In genomic region chr4:84672181-84672791, GRCm38 (mm10) we compare ENCODE assay signal across 11 mouse cellular contexts. TPM values are rescaled to one million over a fixed set of nuclear protein-coding genes. Genes with fewer than 3 reads are reported as not detected.
DNase-seq lines count a peak whose midpoint lies in the region; ATAC-seq and TF ChIP-seq lines count a peak whose summit lies in the region.
"Had no signal": no experiment of that assay in that cellular context is flagged by ENCODE, and none has a peak within 500 bp of the region (broad histone marks: within the 10 kb centered on the region; RNA-seq: fewer than 3 reads in every experiment).

No protein-coding gene starts in this region.

- ATAC-seq in liver, postnatal 0 days: no peak
- no peak for ATAC-seq in embryonic facial prominence, embryonic 12.5 days (ENCODE audit: insufficient number of reproducible peaks, insufficient read depth, low FRiP score, low TSS enrichment)
- ATAC-seq in neural tube, embryonic 15.5 days (ENCODE audit: low FRiP score): no peak
- ATAC-seq: Patski had no signal

- no peak overlapping the region for H3K4me2 ChIP-seq in liver, postnatal 0 days (ENCODE audit: low read depth, low read length)
- peak overlapping the region; percentile 81 for H3K4me2 ChIP-seq in embryonic facial prominence, embryonic 12.5 days (replicated peaks)
- H3K4me2 ChIP-seq in neural tube, embryonic 15.5 days: peak overlapping the region; percentile 27

- TF ChIP-seq CTCF in liver, adult 2 months (IDR thresholded peaks at IDR 0.05; ENCODE audit: low read depth, low read length): no peak
- TF ChIP-seq CTCF in liver, postnatal 0 days (IDR thresholded peaks at IDR 0.05; ENCODE audit: low read depth): no peak

- no peak overlapping the region for H3K27ac ChIP-seq in liver, adult 2 months (replicated peaks; ENCODE audit: insufficient read depth, low read depth, low read length)
- H3K27ac ChIP-seq in liver, postnatal 0 days (ENCODE audit: low read depth): no peak overlapping the region
- H3K27ac ChIP-seq in embryonic facial prominence, embryonic 12.5 days: peak overlapping the region; percentile 57; the same call in 1 of the 2 replicates
- no peak overlapping the region for H3K27ac ChIP-seq in limb, embryonic 10.5 days
- no peak overlapping the region for H3K27ac ChIP-seq in neural tube, embryonic 15.5 days (replicated peaks)
- H3K27ac ChIP-seq: heart, adult 2 months had no signal

- TF ChIP-seq POLR2A in liver, adult 2 months (IDR thresholded peaks at IDR 0.05; ENCODE audit: extremely low read depth, insufficient read depth, low read length): no peak

- no peak for TF ChIP-seq EP300 in liver, postnatal 0 days (IDR thresholded peaks at IDR 0.05; ENCODE audit: low read depth)

- no peak overlapping the region for H3K9ac ChIP-seq in liver, adult 2 months (ENCODE audit: low read depth, low read length)
- H3K9ac ChIP-seq in liver, postnatal 0 days (replicated peaks): no peak overlapping the region
- peak overlapping the region; percentile 91; the same call in 1 of the 2 replicates for H3K9ac ChIP-seq in embryonic facial prominence, embryonic 12.5 days
- no peak overlapping the region for H3K9ac ChIP-seq in neural tube, embryonic 15.5 days (replicated peaks)

- no peaks in the 10 kb centered on the region for H3K9me3 ChIP-seq in liver, postnatal 0 days (ENCODE audit: low read length)
- no peaks in the 10 kb centered on the region for H3K9me3 ChIP-seq in embryonic facial prominence, embryonic 12.5 days
- no peaks in the 10 kb centered on the region for H3K9me3 ChIP-seq in limb, embryonic 10.5 days (replicated peaks)
- H3K9me3 ChIP-seq in neural tube, embryonic 15.5 days (replicated peaks): no peaks in the 10 kb centered on the region

- H3K36me3 ChIP-seq in liver, adult 2 months (ENCODE audit: control insufficient read depth, insufficient read depth, low read length): no peaks in the 10 kb centered on the region
- H3K36me3 ChIP-seq in liver, postnatal 0 days (replicated peaks; ENCODE audit: insufficient read depth, low read length): no peaks in the 10 kb centered on the region
- H3K36me3 ChIP-seq in embryonic facial prominence, embryonic 12.5 days: no peaks in the 10 kb centered on the region
- no peaks in the 10 kb centered on the region for H3K36me3 ChIP-seq in limb, embryonic 10.5 days
- no peaks in the 10 kb centered on the region for H3K36me3 ChIP-seq in neural tube, embryonic 15.5 days

- WGBS in liver, adult 2 months: 18% methylated on average over 14 of the region's 14 CpGs
- WGBS in liver, postnatal 0 days (ENCODE audit: insufficient replicate concordance): 22% methylated on average over 14 of the region's 14 CpGs
- 6% methylated on average over 14 of the region's 14 CpGs for WGBS in embryonic facial prominence, embryonic 12.5 days
- 4% methylated on average over 14 of the region's 14 CpGs for WGBS in limb, embryonic 10.5 days
- 25% methylated on average over 14 of the region's 14 CpGs for WGBS in neural tube, embryonic 15.5 days

- DNase-seq in liver, adult 2 months (ENCODE audit: extremely low read depth, low read depth, low spot score): peak; percentile 8
- DNase-seq in liver, postnatal 0 days: no peak
- DNase-seq in limb, embryonic 10.5 days (ENCODE audit: low spot score): peak; percentile 49
- DNase-seq in thymus, postnatal 14 days: no peak
- DNase-seq in Muller cell, postnatal 12 days (ENCODE audit: inconsistent ontology term): no peak
- DNase-seq: cerebellum, adult 18-20 months; thymus, postnatal 4 days had no signal

- H3K4me3 ChIP-seq in liver, adult 2 months (ENCODE audit: insufficient read depth, low read depth, low read length): no peak overlapping the region
- H3K4me3 ChIP-seq in liver, postnatal 0 days (ENCODE audit: low read depth, low read length): no peak overlapping the region
- H3K4me3 ChIP-seq in embryonic facial prominence, embryonic 12.5 days: peak overlapping the region; percentile 67
- H3K4me3 ChIP-seq in limb, embryonic 10.5 days: peak overlapping the region; percentile 23
- H3K4me3 ChIP-seq in neural tube, embryonic 15.5 days (replicated peaks): peak overlapping the region; percentile 8; the same call in 1 of the 2 replicates
- H3K4me3 ChIP-seq: heart, adult 2 months had no signal

- no peaks in the 10 kb centered on the region for H3K79me2 ChIP-seq in liver, adult 2 months (ENCODE audit: control insufficient read depth, insufficient read depth, low read length)

- H3K27me3 ChIP-seq in liver, adult 2 months (ENCODE audit: control insufficient read depth, insufficient read depth, low read length): peaks cover 20% of the 10 kb centered on the region
- peaks cover 53% of the 10 kb centered on the region for H3K27me3 ChIP-seq in liver, postnatal 0 days (ENCODE audit: insufficient read depth, low read length)
- H3K27me3 ChIP-seq in embryonic facial prominence, embryonic 12.5 days: no peaks in the 10 kb centered on the region
- H3K27me3 ChIP-seq in limb, embryonic 10.5 days (ENCODE audit: low read depth, poor library complexity, severe bottlenecking): peaks cover 10% of the 10 kb centered on the region
- H3K27me3 ChIP-seq in neural tube, embryonic 15.5 days (replicated peaks): peaks cover 40% of the 10 kb centered on the region
- H3K27me3 ChIP-seq: Patski had no signal

- H3K4me1 ChIP-seq in liver, adult 2 months (ENCODE audit: control insufficient read depth, insufficient read depth, low read length): no peaks in the 10 kb centered on the region
- peaks cover 3% of the 10 kb centered on the region; the same call in 1 of the 2 replicates for H3K4me1 ChIP-seq in liver, postnatal 0 days (ENCODE audit: insufficient read depth)
- H3K4me1 ChIP-seq in embryonic facial prominence, embryonic 12.5 days: peaks cover 33% of the 10 kb centered on the region
- H3K4me1 ChIP-seq in limb, embryonic 10.5 days: peaks cover 74% of the 10 kb centered on the region
- H3K4me1 ChIP-seq in neural tube, embryonic 15.5 days: peaks cover 27% of the 10 kb centered on the region

RNA-seq across cellular contexts. Expression of gene Bnc2, which starts 2.8 kb away (rescaled TPM):
- 0.09 and 0.40 TPM in 2 replicates for total RNA-seq in liver, adult 2 months (2014; rRNA removed)
- 0.06 and 0.12 TPM in 2 replicates for polyA plus RNA-seq in liver, adult 2 months (2012; rRNA removed)
- polyA plus RNA-seq in liver, postnatal 0 days (2015; fragmentation: Nextera tagmentation; extraction: Ambion mirVana): 0.32 and 0.33 TPM in 2 replicates
- 41.6 and 44.5 TPM in 2 replicates for polyA plus RNA-seq in embryonic facial prominence, embryonic 12.5 days (2016; fragmentation: Nextera tagmentation; extraction: Ambion mirVana)
- polyA plus RNA-seq in limb, embryonic 10.5 days (2016; fragmentation: Nextera tagmentation; extraction: Ambion mirVana): 7.1 and 11.8 TPM in 2 replicates
- polyA plus RNA-seq in neural tube, embryonic 15.5 days (2015; fragmentation: Nextera tagmentation; extraction: Ambion mirVana): 14.2 and 16.2 TPM in 2 replicates

Comparison
In these comparisons a context has a peak if more than half of its experiments do, and no peak if none do; other contexts are left out.
1. DNase-seq: peak in liver, adult 2 months (single experiment) and limb, embryonic 10.5 days (single experiment); none in liver, postnatal 0 days (single experiment), thymus, postnatal 14 days (single experiment) and Muller cell, postnatal 12 days (single experiment).
2. H3K4me3 ChIP-seq: peak in embryonic facial prominence, embryonic 12.5 days (single experiment), limb, embryonic 10.5 days (single experiment) and neural tube, embryonic 15.5 days (single experiment); none in liver, adult 2 months (single experiment) and liver, postnatal 0 days (single experiment).